Mouse (Mus musculus): ENCODE measurements around the gene Khsrp. TPM values are rescaled to one million over a fixed set of nuclear protein-coding genes. Genes with fewer than 3 reads are reported as not detected.

Khsrp gene
- polyA plus RNA-seq, 1 experiment: 75.8 TPM

- Histone ChIP-seq H3K4me3 (replicated peaks; ENCODE audit: extremely low read depth, low read depth, low read length) (peak overlapping the region; percentile 47), H3K4me1 (ENCODE audit: control insufficient read depth, insufficient read depth, low read length) (peaks cover 6% of the 10 kb centered on the region)
- TF ChIP-seq CTCF (IDR thresholded peaks at IDR 0.05; ENCODE audit: insufficient read depth, low read length): no peak
- TF ChIP-seq POLR2A (IDR thresholded peaks at IDR 0.05; ENCODE audit: borderline replicate concordance, extremely low read depth, low read depth, low read length): no peak
- no peak for DNase-seq
- 62% methylated on average over 2 of the region's 2 CpGs for WGBS
Observed at GRCm38 (mm10) chr17:56990966-56991365, 40.4 kb downstream of the Khsrp start.

- peak within 1 kb of the TSS; percentile 100 for H3K4me3 ChIP-seq (replicated peaks; ENCODE audit: extremely low read depth, low read depth, low read length)
- TF ChIP-seq CTCF (IDR thresholded peaks at IDR 0.05; ENCODE audit: insufficient read depth, low read length) (no peak), POLR2A (IDR thresholded peaks at IDR 0.05; ENCODE audit: borderline replicate concordance, extremely low read depth, low read depth, low read length) (peak; percentile 96)
- peaks cover 6% of the 10 kb centered on the region for H3K4me1 ChIP-seq (ENCODE audit: control insufficient read depth, insufficient read depth, low read length)
- WGBS: under 1% methylated on average over 52 of the region's 52 CpGs
- peak; percentile 93 for DNase-seq
Observed at GRCm38 (mm10) chr17:56990115-56990746, 41.1 kb downstream of the Khsrp start, which contains the start of gene Clpp. Gene Clpp, plus strand, starts transcription at chr17:56990305.

GRCm38 (mm10) chr17:56989467-56990114 lies 41.7 kb downstream of the Khsrp start:
- no peak for TF ChIP-seq POLR2A (IDR thresholded peaks at IDR 0.05; ENCODE audit: borderline replicate concordance, extremely low read depth, low read depth, low read length)
- no peak for TF ChIP-seq CTCF (IDR thresholded peaks at IDR 0.05; ENCODE audit: insufficient read depth, low read length)

GRCm38 (mm10) chr17:56988921-56989430 lies 42.3 kb downstream of the Khsrp start:
- DNase-seq: no peak
- TF ChIP-seq POLR2A (IDR thresholded peaks at IDR 0.05; ENCODE audit: borderline replicate concordance, extremely low read depth, low read depth, low read length) (no peak), CTCF (IDR thresholded peaks at IDR 0.05; ENCODE audit: insufficient read depth, low read length) (no peak)
- WGBS: 65% methylated on average over 7 of the region's 7 CpGs
- H3K4me3 ChIP-seq (replicated peaks; ENCODE audit: extremely low read depth, low read depth, low read length): no peak overlapping the region
- H3K4me1 ChIP-seq (ENCODE audit: control insufficient read depth, insufficient read depth, low read length): peaks cover 6% of the 10 kb centered on the region

More at GRCm38 (mm10) chr17:56989467-56990114, 41.7 kb downstream of the Khsrp start:
- DNase-seq: no peak
- 2% methylated on average over 25 of the region's 25 CpGs for WGBS
- Histone ChIP-seq H3K4me3 (replicated peaks; ENCODE audit: extremely low read depth, low read depth, low read length) (peak overlapping the region; percentile 92), H3K4me1 (ENCODE audit: control insufficient read depth, insufficient read depth, low read length) (peaks cover 6% of the 10 kb centered on the region)

- Histone ChIP-seq H3K4me3 (replicated peaks; ENCODE audit: extremely low read depth, low read depth, low read length) (no peak overlapping the region), H3K4me1 (ENCODE audit: control insufficient read depth, insufficient read depth, low read length) (peaks cover 6% of the 10 kb centered on the region)
- WGBS: 74% methylated on average over 7 of the region's 7 CpGs
- TF ChIP-seq POLR2A (IDR thresholded peaks at IDR 0.05; ENCODE audit: borderline replicate concordance, extremely low read depth, low read depth, low read length) (no peak), CTCF (IDR thresholded peaks at IDR 0.05; ENCODE audit: insufficient read depth, low read length) (no peak)
- no peak for DNase-seq
Observed at GRCm38 (mm10) chr17:56988441-56988840, 42.9 kb downstream of the Khsrp start.

- Histone ChIP-seq H3K4me1 (ENCODE audit: control insufficient read depth, insufficient read depth, low read length) (peaks cover 6% of the 10 kb centered on the region), H3K4me3 (replicated peaks; ENCODE audit: extremely low read depth, low read depth, low read length) (no peak overlapping the region)
- TF ChIP-seq POLR2A (IDR thresholded peaks at IDR 0.05; ENCODE audit: borderline replicate concordance, extremely low read depth, low read depth, low read length) (no peak), CTCF (IDR thresholded peaks at IDR 0.05; ENCODE audit: insufficient read depth, low read length) (no peak)
- 81% methylated on average over 3 of the region's 3 CpGs for WGBS
- no peak for DNase-seq
Observed at GRCm38 (mm10) chr17:56986105-56986805, 45.1 kb downstream of the Khsrp start.

- H3K4me1 ChIP-seq (ENCODE audit: control insufficient read depth, insufficient read depth, low read length): no peaks in the 10 kb centered on the region; the same call in 1 of the 2 replicates
- no peak for TF ChIP-seq CTCF (IDR thresholded peaks at IDR 0.05; ENCODE audit: insufficient read depth, low read length)
- no peak for TF ChIP-seq POLR2A (IDR thresholded peaks at IDR 0.05; ENCODE audit: borderline replicate concordance, extremely low read depth, low read depth, low read length)
- DNase-seq: no peak
- WGBS: 76% methylated on average over 3 of the region's 3 CpGs
- H3K4me3 ChIP-seq (replicated peaks; ENCODE audit: extremely low read depth, low read depth, low read length): no peak overlapping the region
Observed at GRCm38 (mm10) chr17:56985656-56986055, 45.7 kb downstream of the Khsrp start.

GRCm38 (mm10) chr17:56984886-56985285 lies 46.4 kb downstream of the Khsrp start:
- Histone ChIP-seq H3K4me1 (ENCODE audit: control insufficient read depth, insufficient read depth, low read length) (no peaks in the 10 kb centered on the region), H3K4me3 (replicated peaks; ENCODE audit: extremely low read depth, low read depth, low read length) (no peak overlapping the region)
- 76% methylated on average over 9 of the region's 9 CpGs for WGBS
- no peak for TF ChIP-seq CTCF (IDR thresholded peaks at IDR 0.05; ENCODE audit: insufficient read depth, low read length)
- TF ChIP-seq POLR2A (IDR thresholded peaks at IDR 0.05; ENCODE audit: borderline replicate concordance, extremely low read depth, low read depth, low read length): no peak
- DNase-seq: no peak

- H3K4me1 ChIP-seq (ENCODE audit: control insufficient read depth, insufficient read depth, low read length): no peaks in the 10 kb centered on the region
- TF ChIP-seq CTCF (IDR thresholded peaks at IDR 0.05; ENCODE audit: insufficient read depth, low read length) (no peak), POLR2A (IDR thresholded peaks at IDR 0.05; ENCODE audit: borderline replicate concordance, extremely low read depth, low read depth, low read length) (no peak)
- no peak for DNase-seq
- H3K4me3 ChIP-seq (replicated peaks; ENCODE audit: extremely low read depth, low read depth, low read length): no peak within 1 kb of the TSS
- 78% methylated on average over 5 of the region's 5 CpGs for WGBS
Observed at GRCm38 (mm10) chr17:56982013-56982412, 49.3 kb downstream of the Khsrp start, which contains the start of gene Acer1. Gene Acer1, minus strand, starts transcription at chr17:56982126.

Measured in lung, adult 2 months (tissue).